Mouse (Mus musculus) intestine, embryonic 15.5 days (tissue): ENCODE data around the gene Bend4. TPM values are rescaled to one million over a fixed set of nuclear protein-coding genes. Genes with fewer than 3 reads are reported as not detected.

Experiments
- ATAC-seq: fragments of 200-750 bp; cut with Nextera tagmentation; 2 replicates; pipeline ENCODE4 v1.8.0; 2017; ENCODE audit warnings: moderate TSS enrichment, moderate library complexity
- H3K27ac ChIP-seq: fragments of 300-500 bp; sonication (generic); 2 replicates; pipeline ENCODE4 v1.5.1; 2015; ENCODE audit warnings: mild to moderate bottlenecking, inconsistent platforms
- H3K27me3 ChIP-seq: fragments of 300-500 bp; sonication (generic); replicated peaks from 2 replicates; pipeline ENCODE4 v1.6.1; 2015; ENCODE audit warnings: inconsistent platforms
- H3K36me3 ChIP-seq: fragments of 300-500 bp; sonication (generic); 2 replicates; pipeline ENCODE4 v1.6.1; 2015; ENCODE audit warnings: inconsistent platforms
- H3K4me1 ChIP-seq: fragments of 300-500 bp; sonication (generic); replicated peaks from 2 replicates; pipeline ENCODE4 v1.6.1; 2015; ENCODE audit warnings: inconsistent platforms
- H3K4me2 ChIP-seq: fragments of 300-500 bp; sonication (generic); replicated peaks from 2 replicates; pipeline ENCODE4 v1.6.1; 2015; ENCODE audit warnings: mild to moderate bottlenecking, inconsistent platforms
- H3K4me3 ChIP-seq: fragments of 300-500 bp; sonication (generic); replicated peaks from 2 replicates; pipeline ENCODE4 v1.5.1; 2015; ENCODE audit warnings: inconsistent platforms
- H3K9ac ChIP-seq: fragments of 300-500 bp; sonication (generic); 2 replicates; pipeline ENCODE4 v1.6.1; 2015; ENCODE audit warnings: inconsistent platforms
- H3K9me3 ChIP-seq: fragments of 300-500 bp; sonication (generic); 2 replicates; pipeline ENCODE4 v1.6.1; 2016; ENCODE audit warnings: inconsistent platforms
- WGBS: fragments of 180-500 bp; shearing (Covaris S2); methylation state at CpG from one replicate; pipeline ENCODE4 v1.1.7; 2015; 5-methylcytosine and 5-hydroxymethylcytosine counted together
- polyA plus RNA-seq: library from polyadenylated mRNA; unstranded; fragments of >200 nt; fragmentation: Nextera tagmentation; extraction: Ambion mirVana; gene quantifications from 2 replicates; pipeline ENCODE4 v1.2.1, GENCODE M21; 2015

The Bend4 gene
- 3.5 and 3.7 TPM in 2 replicates for polyA plus RNA-seq

GRCm38 (mm10) chr5:67427443-67428360 lies at the start of gene Bend4:
TSS of gene Bend4 (minus strand) at chr5:67428310.
- Histone ChIP-seq H3K4me1 (peaks cover 12% of the 10 kb centered on the region), H3K27me3 (peaks cover 16% of the 10 kb centered on the region), H3K4me3 (peak within 1 kb of the TSS; percentile 72), H3K9ac (peak within 1 kb of the TSS; percentile 59), H3K9me3 (no peaks in the 10 kb centered on the region), H3K36me3 (no peaks in the 10 kb centered on the region), H3K27ac (no peak within 1 kb of the TSS), H3K4me2 (peak within 1 kb of the TSS; percentile 91)
- WGBS: 1% methylated on average over 80 of the region's 90 CpGs
- ATAC-seq: peak; percentile 79

GRCm38 (mm10) chr5:67473723-67474122 lies 45.6 kb upstream of the Bend4 start:
- Histone ChIP-seq H3K4me3 (no peak overlapping the region), H3K27ac (no peak overlapping the region), H3K9me3 (no peaks in the 10 kb centered on the region), H3K27me3 (no peaks in the 10 kb centered on the region), H3K9ac (no peak overlapping the region), H3K4me2 (0 out of 2 replicates have a peak overlapping the region, but pooled peaks have one; percentile 3), H3K4me1 (0 out of 2 replicates have a peak, but pooled peaks cover 3% of the 10 kb centered on the region), H3K36me3 (no peaks in the 10 kb centered on the region)
- ATAC-seq: no peak
- 39% methylated on average over 8 of the region's 8 CpGs for WGBS

GRCm38 (mm10) chr5:67473094-67473493 lies 45.0 kb upstream of the Bend4 start:
- 0 out of 2 replicates have a peak, but pooled peaks cover 3% of the 10 kb centered on the region for H3K4me1 ChIP-seq
- H3K4me2 ChIP-seq: no peak overlapping the region
- no peak for ATAC-seq
- no peaks in the 10 kb centered on the region for H3K36me3 ChIP-seq
- H3K9ac ChIP-seq: no peak overlapping the region
- H3K27me3 ChIP-seq: no peaks in the 10 kb centered on the region
- H3K9me3 ChIP-seq: no peaks in the 10 kb centered on the region
- H3K27ac ChIP-seq: no peak overlapping the region
- 53% methylated on average over 5 of the region's 5 CpGs for WGBS
- no peak overlapping the region for H3K4me3 ChIP-seq

GRCm38 (mm10) chr5:67466866-67467530 lies 38.9 kb upstream of the Bend4 start:
- H3K9me3 ChIP-seq: no peaks in the 10 kb centered on the region
- H3K27me3 ChIP-seq: no peaks in the 10 kb centered on the region
- no peak overlapping the region for H3K4me2 ChIP-seq
- H3K27ac ChIP-seq: no peak overlapping the region
- ATAC-seq: no peak
- H3K9ac ChIP-seq: no peak overlapping the region
- 77% methylated on average over 15 of the region's 15 CpGs for WGBS
- no peaks in the 10 kb centered on the region for H3K36me3 ChIP-seq
- no peaks in the 10 kb centered on the region for H3K4me1 ChIP-seq
- H3K4me3 ChIP-seq: no peak overlapping the region

- Histone ChIP-seq H3K27me3 (no peaks in the 10 kb centered on the region), H3K9ac (no peak overlapping the region), H3K4me3 (no peak overlapping the region), H3K4me1 (no peaks in the 10 kb centered on the region), H3K27ac (no peak overlapping the region), H3K9me3 (no peaks in the 10 kb centered on the region), H3K36me3 (no peaks in the 10 kb centered on the region), H3K4me2 (no peak overlapping the region)
- ATAC-seq: no peak
- 64% methylated on average over 3 of the region's 3 CpGs for WGBS
Measured at GRCm38 (mm10) chr5:67464899-67465298, 36.8 kb upstream of the Bend4 start.

- no peak overlapping the region for H3K4me3 ChIP-seq
- no peaks in the 10 kb centered on the region for H3K9me3 ChIP-seq
- no peaks in the 10 kb centered on the region for H3K4me1 ChIP-seq
- H3K4me2 ChIP-seq: no peak overlapping the region
- WGBS: 83% methylated on average over 9 of the region's 9 CpGs
- H3K9ac ChIP-seq: no peak overlapping the region
- no peaks in the 10 kb centered on the region for H3K36me3 ChIP-seq
- no peaks in the 10 kb centered on the region for H3K27me3 ChIP-seq
- ATAC-seq: no peak
- no peak overlapping the region for H3K27ac ChIP-seq
Measured at GRCm38 (mm10) chr5:67463636-67464035, 35.5 kb upstream of the Bend4 start.

GRCm38 (mm10) chr5:67462331-67462730 lies 34.2 kb upstream of the Bend4 start:
- Histone ChIP-seq H3K4me3 (no peak overlapping the region), H3K9ac (no peak overlapping the region), H3K4me1 (no peaks in the 10 kb centered on the region), H3K36me3 (no peaks in the 10 kb centered on the region), H3K9me3 (no peaks in the 10 kb centered on the region), H3K4me2 (no peak overlapping the region), H3K27ac (no peak overlapping the region), H3K27me3 (no peaks in the 10 kb centered on the region)
- WGBS: 70% methylated on average over 4 of the region's 4 CpGs
- no peak for ATAC-seq

- WGBS: 84% methylated on average over 4 of the region's 4 CpGs
- no peak overlapping the region for H3K4me3 ChIP-seq
- no peak for ATAC-seq
Measured at GRCm38 (mm10) chr5:67456841-67457240, 28.7 kb upstream of the Bend4 start.

GRCm38 (mm10) chr5:67454282-67454681 lies 26.2 kb upstream of the Bend4 start:
- WGBS: 86% methylated on average over 1 of the region's 1 CpGs
- H3K4me1 ChIP-seq: no peaks in the 10 kb centered on the region
- 0 out of 2 replicates have a peak, but pooled peaks have one; percentile 56 for ATAC-seq
- no peak overlapping the region for H3K4me2 ChIP-seq
- H3K27me3 ChIP-seq: no peaks in the 10 kb centered on the region
- no peak overlapping the region for H3K4me3 ChIP-seq
- H3K27ac ChIP-seq: no peak overlapping the region
- H3K36me3 ChIP-seq: no peaks in the 10 kb centered on the region
- H3K9me3 ChIP-seq: no peaks in the 10 kb centered on the region
- H3K9ac ChIP-seq: no peak overlapping the region

More at GRCm38 (mm10) chr5:67456841-67457240, 28.7 kb upstream of the Bend4 start:
- no peaks in the 10 kb centered on the region for H3K36me3 ChIP-seq
- H3K27ac ChIP-seq: no peak overlapping the region
- H3K9ac ChIP-seq: no peak overlapping the region
- H3K9me3 ChIP-seq: no peaks in the 10 kb centered on the region
- no peak overlapping the region for H3K4me2 ChIP-seq
- H3K4me1 ChIP-seq: no peaks in the 10 kb centered on the region
- H3K27me3 ChIP-seq: no peaks in the 10 kb centered on the region

GRCm38 (mm10) chr5:67449957-67450630 lies 22.0 kb upstream of the Bend4 start:
- no peak for ATAC-seq
- WGBS: 79% methylated on average over 21 of the region's 21 CpGs
- H3K4me3 ChIP-seq: no peak overlapping the region

GRCm38 (mm10) chr5:67446526-67446925 lies 18.4 kb upstream of the Bend4 start:
- H3K9me3 ChIP-seq: no peaks in the 10 kb centered on the region
- H3K27ac ChIP-seq: no peak overlapping the region
- H3K4me3 ChIP-seq: no peak overlapping the region
- peaks cover 6% of the 10 kb centered on the region; the same call in 1 of the 2 replicates for H3K4me1 ChIP-seq
- no peak for ATAC-seq
- H3K9ac ChIP-seq: no peak overlapping the region
- 42% methylated on average over 2 of the region's 2 CpGs for WGBS
- no peaks in the 10 kb centered on the region for H3K27me3 ChIP-seq
- H3K4me2 ChIP-seq: no peak overlapping the region
- no peaks in the 10 kb centered on the region for H3K36me3 ChIP-seq

More at GRCm38 (mm10) chr5:67449957-67450630, 22.0 kb upstream of the Bend4 start:
- H3K9me3 ChIP-seq: no peaks in the 10 kb centered on the region
- peaks cover 6% of the 10 kb centered on the region; the same call in 1 of the 2 replicates for H3K4me1 ChIP-seq
- no peak overlapping the region for H3K27ac ChIP-seq
- H3K27me3 ChIP-seq: no peaks in the 10 kb centered on the region
- H3K36me3 ChIP-seq: no peaks in the 10 kb centered on the region
- no peak overlapping the region for H3K9ac ChIP-seq
- no peak overlapping the region for H3K4me2 ChIP-seq
